Mouse (Mus musculus) common myeloid progenitor, adult 5-6 weeks (primary cell): ENCODE measurements at regions not wholly inside any gene's neighbourhood (a gene's known extent, or its start where the extent isn't known, plus 50 kb on each side); places are given as distances from the start of the nearest gene placed in this dataset.

Experiments
- ATAC-seq: replicated peaks from 2 replicates; pipeline ENCODE4 v1.8.0; 2016; ENCODE audit warnings: low read depth, mild to moderate bottlenecking, moderate TSS enrichment, inconsistent platforms; ENCODE audit not compliant: poor library complexity, severe bottlenecking

DNA sequence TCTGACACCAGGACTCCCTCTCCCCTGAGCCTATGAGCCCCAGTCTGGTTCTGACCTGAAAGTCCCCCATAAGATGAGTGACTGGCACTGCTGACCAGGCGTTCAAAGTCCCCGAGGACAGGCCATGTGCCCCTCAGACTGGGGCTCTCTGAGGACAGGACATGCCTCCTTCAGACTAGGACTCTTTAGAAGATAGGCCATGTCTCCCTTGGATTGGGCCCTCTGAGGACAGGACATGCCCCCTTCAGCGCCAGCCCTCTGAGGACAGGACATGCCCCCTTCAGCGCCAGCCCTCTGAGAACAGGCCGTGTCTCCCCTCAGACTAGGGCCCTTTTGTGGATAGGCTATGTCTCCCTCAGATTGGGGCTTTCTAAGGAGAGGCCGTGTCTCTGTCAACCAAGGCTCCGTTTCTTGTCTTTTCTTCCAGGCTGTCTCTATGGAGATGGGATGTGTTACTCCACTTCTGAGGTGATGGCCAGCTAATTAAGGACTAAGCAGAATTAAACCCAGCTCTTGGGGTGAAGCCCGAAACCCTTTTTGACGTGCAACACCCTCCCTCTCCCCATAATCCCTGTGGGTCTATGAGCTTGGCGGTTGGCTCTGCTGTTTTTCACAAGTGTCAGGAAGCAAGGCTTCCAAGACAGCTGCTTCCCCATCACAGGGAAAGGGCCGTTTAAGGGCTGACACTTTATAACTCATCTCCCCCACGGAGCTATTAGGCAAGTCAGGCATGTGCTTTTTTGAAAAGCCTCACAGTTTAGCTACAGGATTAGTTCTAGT is 135.8 kb downstream of the Vegfa start:
- ATAC-seq = no peak

DNA sequence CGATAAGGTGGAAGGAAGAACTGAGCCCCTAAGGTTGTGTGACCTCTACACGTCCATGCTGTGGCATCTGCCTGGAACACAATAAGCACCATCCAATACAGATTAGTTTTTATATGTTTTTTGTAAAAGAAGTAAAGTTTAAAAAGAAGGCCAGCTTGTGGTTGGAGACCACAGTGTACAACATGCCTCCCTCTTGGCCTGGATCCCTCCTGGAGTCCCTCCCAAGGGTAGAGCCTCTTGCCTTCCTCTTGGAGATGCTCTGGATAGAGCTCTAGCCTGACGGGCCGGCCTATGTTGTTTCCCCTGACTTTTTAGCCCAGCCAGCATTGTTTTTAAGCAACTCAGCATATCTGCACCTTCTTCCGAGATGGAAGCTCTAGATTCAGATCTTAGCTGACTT is 138.0 kb downstream of the Vegfa start:
- no peak for ATAC-seq

DNA sequence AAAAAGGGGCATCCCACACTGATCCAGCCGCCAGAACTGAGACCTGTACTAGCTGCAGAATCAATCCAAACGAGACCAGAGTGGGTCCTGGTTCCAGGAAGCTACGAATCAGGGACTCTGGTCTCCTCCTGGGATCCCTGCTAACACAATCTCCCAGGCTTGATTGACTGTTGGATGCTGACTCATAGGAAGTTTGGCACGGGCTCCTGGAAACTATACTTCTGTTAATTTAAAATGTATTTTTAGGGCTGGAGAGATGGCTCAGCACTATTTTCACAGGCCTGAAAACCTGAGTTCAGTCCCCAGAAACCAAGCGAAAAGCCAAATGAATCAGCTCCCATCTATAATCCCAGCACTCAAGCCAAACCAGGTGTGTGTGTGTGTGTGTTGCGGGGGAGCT is 138.5 kb downstream of the Vegfa start:
- 0 out of 2 replicates have a peak, but pooled peaks have one; percentile 17 for ATAC-seq

GRCm38 (mm10) chr17:45893094-45893493 is 139.1 kb downstream of the Vegfa start:
- ATAC-seq = no peak

DNA sequence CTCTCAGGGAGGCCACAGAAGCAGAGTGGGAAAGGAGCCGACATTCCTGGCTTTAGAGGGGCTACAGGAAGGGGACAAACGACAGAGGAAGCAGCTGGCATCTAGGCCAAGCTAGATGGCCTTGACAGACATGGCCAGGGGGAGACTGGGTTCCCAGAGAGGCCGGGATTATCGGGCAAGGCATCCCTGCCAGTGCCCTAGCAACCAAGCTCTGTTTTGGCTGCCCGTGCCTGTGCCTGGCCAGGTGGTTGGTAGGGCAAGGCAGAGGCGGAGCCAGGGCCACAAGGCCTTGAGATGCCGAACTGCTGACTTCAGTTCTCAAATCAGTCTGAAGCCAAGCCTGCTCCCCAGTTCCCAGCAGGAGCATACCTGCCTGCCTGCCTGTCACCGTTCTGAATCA is 142.7 kb downstream of the Vegfa start:
- no peak for ATAC-seq

GRCm38 (mm10) chr17:45889051-45889450 is 143.1 kb downstream of the Vegfa start:
- ATAC-seq = no peak

GRCm38 (mm10) chr17:45886420-45887049 is 145.6 kb downstream of the Vegfa start:
- no peak for ATAC-seq

- no peak for ATAC-seq
Measured at GRCm38 (mm10) chr17:45885461-45886336, 146.5 kb downstream of the Vegfa start.

GRCm38 (mm10) chr17:45884021-45884722 is 148.0 kb downstream of the Vegfa start:
- ATAC-seq = no peak

- no peak for ATAC-seq
Measured at GRCm38 (mm10) chr17:45882682-45883081, 149.0 kb upstream of the 1600014C23Rik start.

DNA sequence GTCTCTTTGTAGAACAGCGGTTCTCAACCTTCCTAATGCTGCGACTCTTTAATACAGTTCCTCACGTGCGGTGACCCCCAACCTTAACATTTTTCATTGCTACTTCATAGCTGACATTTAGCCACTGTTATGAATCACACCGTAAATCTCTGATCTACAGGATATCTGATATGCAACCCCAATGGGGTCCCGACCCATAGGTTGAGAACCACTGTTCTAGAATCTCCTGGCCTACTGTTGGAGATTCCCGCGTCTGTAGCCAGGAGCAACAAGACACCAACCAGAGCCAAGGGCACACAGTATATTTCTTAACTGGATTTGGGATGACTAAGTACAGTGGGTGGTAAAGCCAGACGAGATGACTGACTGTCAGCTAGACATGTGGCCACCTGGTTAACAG is 147.6 kb upstream of the 1600014C23Rik start:
- no peak for ATAC-seq

GRCm38 (mm10) chr17:45880761-45881160 is 147.1 kb upstream of the 1600014C23Rik start:
- no peak for ATAC-seq

DNA sequence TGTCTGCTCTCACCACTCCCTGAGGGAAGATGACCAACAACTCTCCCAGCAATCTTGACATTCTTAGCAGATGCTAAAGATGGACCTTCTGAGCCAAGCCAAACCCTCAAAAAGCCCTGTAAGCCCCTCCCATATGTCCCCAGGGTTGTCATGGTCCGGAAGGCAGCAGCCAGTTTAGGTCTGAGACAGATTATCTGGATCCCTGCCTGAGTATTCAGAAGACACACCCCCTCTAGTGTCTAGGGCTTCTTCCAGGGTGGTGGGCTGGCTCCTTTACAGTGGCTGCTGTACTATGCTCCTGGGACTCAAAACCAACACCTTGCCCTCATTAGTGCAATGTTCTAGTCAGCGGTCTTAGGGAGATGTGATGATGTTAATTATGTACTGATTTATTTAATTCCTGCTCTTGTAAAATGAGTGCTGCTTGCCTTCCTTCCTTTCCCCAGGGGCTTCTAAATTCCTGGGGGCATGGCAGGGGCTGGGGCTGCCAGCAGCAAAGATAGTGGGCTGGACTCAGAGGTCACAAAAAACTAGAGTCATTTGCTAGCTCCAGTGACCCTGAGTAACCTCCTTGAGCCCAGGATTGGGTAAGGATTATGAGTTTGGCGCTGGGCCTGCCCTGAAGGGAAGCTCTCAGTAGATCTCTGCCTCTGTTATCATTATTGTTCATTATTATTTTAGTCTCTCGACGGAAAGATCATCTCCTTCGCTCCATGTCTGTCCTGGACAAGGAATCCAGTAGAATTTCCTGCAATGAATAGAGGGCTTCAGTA is 146.0 kb upstream of the 1600014C23Rik start:
- ATAC-seq = no peak

GRCm38 (mm10) chr17:45878394-45878793 is 144.8 kb upstream of the 1600014C23Rik start:
- no peak for ATAC-seq

GRCm38 (mm10) chr17:45875325-45875724 is 141.7 kb upstream of the 1600014C23Rik start:
- no peak for ATAC-seq

- ATAC-seq = no peak
Measured at GRCm38 (mm10) chr17:45873996-45874395, 140.4 kb upstream of the 1600014C23Rik start.

DNA sequence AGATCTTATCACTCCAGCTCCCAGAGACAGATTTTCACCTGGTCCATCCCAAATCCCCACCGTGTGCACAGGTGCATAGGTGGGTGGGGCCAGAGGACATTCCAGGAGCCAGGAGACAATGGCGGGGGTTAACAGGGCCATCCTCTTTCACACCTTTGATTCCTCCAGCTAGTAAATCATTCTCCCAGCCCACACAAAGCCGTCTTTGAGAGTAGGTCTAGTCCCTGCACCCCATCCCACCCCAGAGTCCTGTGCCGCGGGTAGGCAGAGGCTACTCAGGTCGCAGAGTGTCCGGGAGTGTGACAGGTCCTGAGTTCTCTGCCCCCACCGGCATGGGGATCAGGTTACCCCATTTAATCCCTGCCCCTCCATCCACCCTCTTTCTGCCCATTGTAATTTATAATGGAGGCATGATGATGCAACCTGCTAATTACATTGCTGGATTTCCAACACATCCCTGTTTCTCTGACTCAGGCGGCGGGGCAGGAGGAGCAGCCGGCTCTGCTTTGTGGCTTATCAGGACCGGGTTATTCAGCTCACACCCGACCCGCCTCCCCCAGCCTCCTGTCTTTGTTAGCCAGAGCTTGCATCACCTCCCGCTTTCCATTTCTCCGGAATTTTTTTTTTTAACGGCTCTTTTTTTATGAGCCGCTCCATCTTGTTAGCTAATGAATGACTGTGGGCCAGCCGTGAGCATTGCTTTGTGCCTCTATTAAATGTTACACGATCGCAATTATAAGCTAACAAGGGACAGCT is 139.7 kb upstream of the 1600014C23Rik start:
- ATAC-seq = no peak
